Mouse (Mus musculus) midbrain, embryonic 16.5 days (tissue): ENCODE measurements around the gene 2700097O09Rik. TPM values are rescaled to one million over a fixed set of nuclear protein-coding genes. Genes with fewer than 3 reads are reported as not detected.

Experiments used
- ATAC-seq: fragments of 200-750 bp; cut with Nextera tagmentation; 2 replicates; pipeline ENCODE4 v1.8.0; 2017; ENCODE audit warnings: moderate TSS enrichment
- H3K27ac ChIP-seq: fragments of 300-500 bp; sonication (generic); 2 replicates; pipeline ENCODE4 v1.5.1; 2014; ENCODE audit warnings: mild to moderate bottlenecking, low read length, mixed read lengths
- H3K27me3 ChIP-seq: fragments of 300-500 bp; sonication (generic); 2 replicates; pipeline ENCODE4 v1.6.1; 2014; ENCODE audit warnings: low read depth, low read length, mixed read lengths; ENCODE audit not compliant: control insufficient read depth, insufficient read depth
- H3K36me3 ChIP-seq: fragments of 300-500 bp; sonication (generic); 2 replicates; pipeline ENCODE4 v1.6.1; 2014; ENCODE audit warnings: mild to moderate bottlenecking, low read length, moderate library complexity, mixed read lengths; ENCODE audit not compliant: control insufficient read depth, insufficient read depth
- H3K4me1 ChIP-seq: fragments of 300-500 bp; sonication (generic); 2 replicates; pipeline ENCODE4 v1.6.1; 2014; ENCODE audit warnings: mild to moderate bottlenecking, low read length, mixed read lengths; ENCODE audit not compliant: control insufficient read depth, insufficient read depth
- H3K4me2 ChIP-seq: fragments of 300-500 bp; sonication (generic); 2 replicates; pipeline ENCODE4 v1.6.1; 2014; ENCODE audit warnings: mild to moderate bottlenecking, low read length, mixed read lengths
- H3K4me3 ChIP-seq: fragments of 300-500 bp; sonication (generic); 2 replicates; pipeline ENCODE4 v1.5.1; 2014; ENCODE audit warnings: low read depth, mild to moderate bottlenecking, low read length, moderate library complexity, mixed read lengths
- H3K9ac ChIP-seq: fragments of 300-500 bp; sonication (generic); 2 replicates; pipeline ENCODE4 v1.6.1; 2014; ENCODE audit warnings: low read depth, low read length, mixed read lengths
- H3K9me3 ChIP-seq: fragments of 300-500 bp; sonication (generic); replicated peaks from 2 replicates; pipeline ENCODE4 v1.6.1; 2014; ENCODE audit warnings: mild to moderate bottlenecking, low read length, mixed read lengths; ENCODE audit not compliant: control insufficient read depth, poor library complexity, severe bottlenecking
- WGBS: fragments of 180-500 bp; shearing (Covaris S2); extraction: QIAGEN DNeasy Blood & Tissue Kit; methylation state at CpG from one replicate; pipeline ENCODE4 v1.1.7; 2014; 5-methylcytosine and 5-hydroxymethylcytosine counted together
- polyA plus RNA-seq: library from polyadenylated mRNA; unstranded; fragments of >200 nt; fragmentation: Nextera tagmentation; extraction: Ambion mirVana; gene quantifications from 2 replicates; pipeline ENCODE4 v1.2.1, GENCODE M21; 2015

Gene 2700097O09Rik
- polyA plus RNA-seq, 1 experiment from 2014 or later = 32.2 TPM

DNA sequence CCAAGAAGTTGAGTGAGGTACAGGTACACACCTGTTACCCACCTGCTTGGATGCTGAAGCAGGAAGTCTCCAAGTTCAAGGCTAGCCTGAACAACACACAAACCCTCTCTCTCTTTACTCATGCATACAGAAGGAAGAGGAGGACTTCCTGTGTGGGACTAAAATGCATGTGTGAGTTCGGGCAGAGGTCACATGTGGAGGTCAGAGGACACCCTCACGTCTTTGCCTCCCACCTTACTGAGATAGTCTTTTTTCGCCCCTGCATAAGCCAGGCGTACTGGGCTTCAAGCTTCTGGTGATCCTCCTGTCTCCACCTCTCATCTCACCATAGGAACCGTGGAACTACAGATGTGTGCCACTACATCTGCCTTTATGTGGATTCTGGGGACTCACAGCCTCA lies 81.5 kb downstream of the 2700097O09Rik start:
- 80% methylated on average over 5 of the region's 5 CpGs for whole genome bisulfite sequencing
- H3K27ac ChIP-seq = no peak overlapping the region
- no peaks in the 10 kb centered on the region for H3K9me3 ChIP-seq
- no peak overlapping the region for H3K9ac ChIP-seq
- no peaks in the 10 kb centered on the region for H3K36me3 ChIP-seq
- no peak for ATAC-seq
- no peak overlapping the region for H3K4me2 ChIP-seq
- H3K4me3 ChIP-seq = no peak overlapping the region
- H3K4me1 ChIP-seq = no peaks in the 10 kb centered on the region
- H3K27me3 ChIP-seq = no peaks in the 10 kb centered on the region

DNA sequence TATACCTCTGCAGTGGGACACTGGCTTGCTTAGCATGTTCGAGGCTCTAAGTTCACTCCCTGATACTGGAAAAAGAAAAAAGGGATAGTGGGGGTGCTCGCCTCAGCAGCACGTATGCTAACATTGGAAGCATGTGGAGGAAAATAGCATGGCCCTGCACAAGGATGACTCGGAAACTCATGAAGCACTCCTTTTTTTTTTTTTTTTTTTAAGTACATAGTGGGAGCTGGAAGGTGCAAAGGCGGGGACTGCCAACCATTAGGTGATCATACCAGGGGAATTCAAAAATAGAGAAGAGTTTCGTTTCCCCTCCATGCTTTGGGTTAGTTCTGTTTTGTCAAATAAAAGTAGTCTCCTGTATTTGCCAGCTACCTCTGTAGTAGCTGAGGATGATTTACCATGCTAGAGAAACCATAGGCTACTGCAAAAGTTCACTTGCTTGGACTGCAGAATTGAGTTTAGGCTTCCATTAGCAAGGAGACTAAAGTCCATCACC lies 82.9 kb downstream of the 2700097O09Rik start:
- ATAC-seq = no peak
- no peak overlapping the region for H3K9ac ChIP-seq
- no peak overlapping the region for H3K27ac ChIP-seq
- no peak overlapping the region for H3K4me3 ChIP-seq
- H3K4me2 ChIP-seq = no peak overlapping the region
- WGBS = 89% methylated on average over 6 of the region's 6 CpGs
- H3K27me3 ChIP-seq = no peaks in the 10 kb centered on the region
- H3K36me3 ChIP-seq = no peaks in the 10 kb centered on the region
- H3K9me3 ChIP-seq = no peaks in the 10 kb centered on the region
- no peaks in the 10 kb centered on the region for H3K4me1 ChIP-seq

GRCm38 (mm10) chr12:54995965-54996364 lies 83.9 kb downstream of the 2700097O09Rik start:
- ATAC-seq = no peak
- Histone ChIP-seq H3K27ac (no peak overlapping the region), H3K36me3 (no peaks in the 10 kb centered on the region), H3K4me3 (no peak overlapping the region), H3K27me3 (no peaks in the 10 kb centered on the region), H3K9me3 (no peaks in the 10 kb centered on the region), H3K9ac (no peak overlapping the region), H3K4me2 (no peak overlapping the region), H3K4me1 (no peaks in the 10 kb centered on the region)
- WGBS = 75% methylated on average over 3 of the region's 3 CpGs

Other genes with a start within 250 kb of the 2700097O09Rik start
- 273 and 279 TPM in 2 replicates for gene Cfl2, start 217.2 kb downstream of the 2700097O09Rik start, polyA plus RNA-seq
- not detected in 2 replicates for gene Gm20403, start 93.6 kb downstream of the 2700097O09Rik start, polyA plus RNA-seq
- 1.9 and 5.1 TPM in 2 replicates for gene Baz1a, start 65.8 kb downstream of the 2700097O09Rik start, polyA plus RNA-seq
- 203 and 209 TPM in 2 replicates for gene Srp54a, start 152 bp upstream of the 2700097O09Rik start, polyA plus RNA-seq
- gene Fam177a, start 44.4 kb upstream of the 2700097O09Rik start, polyA plus RNA-seq = 71.6 and 80.9 TPM in 2 replicates
- gene Srp54b, start 75.0 kb upstream of the 2700097O09Rik start, polyA plus RNA-seq = 67.5 and 67.9 TPM in 2 replicates
- not detected in 2 replicates for gene 1700047I17Rik2, start 119.5 kb upstream of the 2700097O09Rik start, polyA plus RNA-seq
- gene Srp54c, start 150.1 kb upstream of the 2700097O09Rik start, polyA plus RNA-seq = 75.1 and 85.2 TPM in 2 replicates
- 8.6 and 9.7 TPM in 2 replicates for gene 1110008L16Rik, start 219.5 kb upstream of the 2700097O09Rik start, polyA plus RNA-seq
- gene Ppp2r3c, start 222.9 kb upstream of the 2700097O09Rik start, polyA plus RNA-seq = 21.6 and 26.8 TPM in 2 replicates